Mouse (Mus musculus) kidney, adult 2 months (tissue): ENCODE measurements at regions not wholly inside any gene's neighbourhood (a gene's known extent, or its start where the extent isn't known, plus 50 kb on each side); places are given as distances from the start of the nearest gene placed in this dataset.

Source experiments
- CTCF ChIP-seq: fragments of 200-500 bp; conservative IDR thresholded peaks from 2 replicates; pipeline ENCODE4 v1.5.1; 2011; ENCODE audit warnings: low read depth, mild to moderate bottlenecking, control low read depth, low read length, moderate library complexity, mixed read lengths; ENCODE audit not compliant: insufficient read depth, insufficient read length
- POLR2A ChIP-seq: fragments of 200-500 bp; IDR thresholded peaks from one replicate; pipeline ENCODE4 v1.6.1; 2011; ENCODE audit warnings: low read depth, low read length, control low read depth

DNA sequence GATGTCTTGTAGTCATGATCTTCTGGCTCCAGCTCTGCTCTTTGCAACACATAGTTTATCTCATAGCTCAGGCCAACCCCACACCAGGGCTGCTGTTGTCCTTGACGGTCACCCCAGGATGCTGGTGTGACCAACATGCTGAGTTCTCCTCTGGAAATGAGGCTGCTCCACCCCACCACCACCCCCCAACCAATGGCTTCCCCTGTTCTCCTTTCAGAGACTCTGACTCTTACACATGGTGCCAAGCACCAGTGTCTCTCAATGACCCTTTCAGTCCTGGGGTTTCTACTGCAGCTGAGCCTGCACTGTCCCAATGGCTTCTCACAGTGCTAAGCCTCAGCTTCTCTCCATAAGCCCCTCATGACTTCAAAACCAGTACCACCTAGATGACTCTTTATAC is 64.0 kb downstream of the Inhbb start:
- TF ChIP-seq CTCF (no peak), POLR2A (no peak)
